Mouse (Mus musculus) olfactory bulb, adult 2 months (tissue): Measurements from ENCODE around the gene Ptk7.

Source experiments
- CTCF ChIP-seq: fragments of 200-500 bp; IDR thresholded peaks from 2 replicates; pipeline ENCODE4 v1.5.1; 2012; ENCODE audit warnings: low read depth, mild to moderate bottlenecking, low read length, moderate library complexity; ENCODE audit not compliant: insufficient read depth
- POLR2A ChIP-seq: fragments of 200-500 bp; IDR thresholded peaks from 2 replicates; pipeline ENCODE4 v1.6.1; 2012; ENCODE audit warnings: mild to moderate bottlenecking, low read depth, low read length, moderate library complexity; ENCODE audit not compliant: insufficient read depth

DNA sequence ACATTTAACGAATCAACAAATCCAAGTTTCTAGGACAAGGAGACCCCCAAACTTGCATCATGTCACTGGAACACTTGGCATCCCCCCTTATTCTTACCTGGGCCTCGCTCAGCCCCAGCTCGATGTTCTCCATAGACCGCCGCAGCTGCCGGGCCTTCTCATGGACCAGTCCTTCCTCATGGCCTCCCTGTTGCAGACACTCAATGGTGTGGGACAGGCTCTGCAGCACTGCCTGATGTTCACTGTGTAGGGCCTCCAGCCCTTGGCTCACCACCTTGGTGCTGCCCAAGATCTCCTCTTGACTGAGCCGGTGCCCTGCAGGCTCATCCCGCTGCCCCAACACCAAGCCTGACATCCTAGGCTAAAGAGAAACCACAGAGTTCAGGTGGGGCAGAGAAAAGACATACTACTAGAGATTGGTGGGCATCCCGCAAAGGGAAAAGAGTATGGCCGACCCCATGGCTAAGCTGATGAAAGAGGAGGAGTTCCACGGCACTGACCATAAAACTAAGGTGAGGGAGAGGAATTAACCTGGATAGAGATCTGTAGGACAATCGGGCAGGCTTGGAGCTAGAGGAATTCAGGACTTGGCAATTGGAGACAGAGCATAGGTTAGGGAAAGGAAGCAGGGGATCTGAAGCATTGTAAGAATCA is 15.0 kb upstream of the Ptk7 start:
- TF ChIP-seq CTCF: no peak
- no peak for TF ChIP-seq POLR2A
